Mouse (Mus musculus) adrenal gland, adult 2 months (tissue): Measurements from ENCODE around the gene H2-M1. TPM values are rescaled to one million over a fixed set of nuclear protein-coding genes. Genes with fewer than 3 reads are reported as not detected.

Source experiments
- DNase-seq: peaks from one replicate; pipeline ENCODE4 v3.0.0; 2021
- long read RNA-seq: library from polyadenylated mRNA; stranded (forward); transcript quantifications from one replicate; pipeline ENCODE4 v2.0.0, GENCODE M21; 2021
- polyA plus RNA-seq: library from polyadenylated mRNA; depleted of rRNA; stranded (reverse); fragments of >200 nt; gene quantifications from 2 replicates; pipeline ENCODE4 v1.2.3, GENCODE M21; 2012; rRNA removed
- total RNA-seq, 2 experiments: library from RNA; stranded (reverse); gene quantifications; 2 replicates each; pipeline ENCODE4 v1.2.3; 2021

H2-M1 gene
- total RNA-seq: not detected
- polyA plus RNA-seq: not detected in 2 replicates
- long read RNA-seq: 0 reads

GRCm38 (mm10) chr17:36672119-36672518 lies at the start of gene H2-M1:
Gene H2-M1, minus strand, starts transcription at chr17:36672219.
- DNase-seq: no peak

- DNase-seq: no peak
These were observed 25.7 kb upstream of the H2-M1 start for GRCm38 (mm10) chr17:36697693-36698092.

- no peak for DNase-seq
These were observed 29.5 kb downstream of the H2-M1 start, which contains the start of gene H2-M9 for GRCm38 (mm10) chr17:36642566-36642965. Gene H2-M9, minus strand, starts transcription at chr17:36642666.

Other genes starting within 250 kb of the H2-M1 start
- not detected for gene H2-M10.4, start 209.9 kb downstream of the H2-M1 start, total RNA-seq
- not detected in 2 replicates for gene H2-M10.4, start 209.9 kb downstream of the H2-M1 start, polyA plus RNA-seq
- gene H2-M11, start 125.1 kb downstream of the H2-M1 start, total RNA-seq: not detected
- not detected in 2 replicates for gene H2-M11, start 125.1 kb downstream of the H2-M1 start, polyA plus RNA-seq
- gene H2-M9, start 29.6 kb downstream of the H2-M1 start, total RNA-seq: under 1 TPM in 1 of 2 experiments, not detected in 1; 0.28 TPM
- not detected in 2 replicates for gene H2-M9, start 29.6 kb downstream of the H2-M1 start, polyA plus RNA-seq
- not detected for gene H2-M10.5, start 100.7 kb upstream of the H2-M1 start, total RNA-seq
- not detected in 2 replicates for gene H2-M10.5, start 100.7 kb upstream of the H2-M1 start, polyA plus RNA-seq
- not detected for gene H2-M10.6, start 140.0 kb upstream of the H2-M1 start, total RNA-seq
- not detected in 2 replicates for gene H2-M10.6, start 140.0 kb upstream of the H2-M1 start, polyA plus RNA-seq
- 10 to 100 TPM; 49.1 to 54.6 TPM for gene Trim26, start 164.9 kb upstream of the H2-M1 start, total RNA-seq
- gene Trim26, start 164.9 kb upstream of the H2-M1 start, polyA plus RNA-seq: 38.8 and 40.9 TPM in 2 replicates
- gene Trim15, start 195.0 kb upstream of the H2-M1 start, total RNA-seq: not detected
- not detected in 2 replicates for gene Trim15, start 195.0 kb upstream of the H2-M1 start, polyA plus RNA-seq
- under 1 TPM; 0.12 to 0.14 TPM for gene Trim10, start 197.4 kb upstream of the H2-M1 start, total RNA-seq
- 0.04 TPM in 1 of 2 replicates, not detected in the other for gene Trim10, start 197.4 kb upstream of the H2-M1 start, polyA plus RNA-seq
- 1 to 10 TPM in 1 of 2 experiments, under 1 TPM in 1; 0.23 to 1.3 TPM for gene Trim40, start 217.9 kb upstream of the H2-M1 start, total RNA-seq
- 0.33 and 0.86 TPM in 2 replicates for gene Trim40, start 217.9 kb upstream of the H2-M1 start, polyA plus RNA-seq
- gene Trim31, start 225.9 kb upstream of the H2-M1 start, total RNA-seq: not detected
- gene Trim31, start 225.9 kb upstream of the H2-M1 start, polyA plus RNA-seq: not detected in 2 replicates